Mouse (Mus musculus): ENCODE results near the gene Arid4a.

DNA sequence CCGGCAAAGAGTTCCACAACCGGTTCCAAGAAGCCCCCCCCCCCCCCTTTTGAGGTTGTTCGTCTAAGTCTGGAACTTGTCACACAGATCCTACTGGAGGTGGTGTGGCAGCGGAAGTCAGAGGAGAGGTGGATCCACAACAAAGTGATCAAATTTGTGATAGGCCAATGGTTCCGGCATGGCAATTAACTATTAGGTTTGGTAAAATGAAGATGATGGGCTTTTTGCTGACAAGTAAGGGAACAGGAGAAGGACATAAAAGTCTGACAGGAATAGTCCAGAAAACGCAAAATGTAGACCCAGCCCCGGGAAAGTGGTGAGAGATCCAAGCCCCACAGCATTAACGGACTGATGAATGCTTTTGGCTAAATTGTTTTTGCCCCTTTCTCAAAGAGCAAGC is 48.2 kb upstream of the Arid4a start:
- TF ChIP-seq POLR2A (IDR thresholded peaks at IDR 0.05; ENCODE audit: low read depth, low read length) (no peak; the same call in 1 of the 2 replicates), CTCF (IDR thresholded peaks at IDR 0.05; ENCODE audit: borderline replicate concordance, insufficient read depth, low read length) (no peak)

All from embryonic fibroblast, embryonic 13.5 days (primary cell).